Mouse (Mus musculus) adipocyte (in vitro differentiated cells): ENCODE measurements around the gene Atp5j.
A peak's percentile ranks its signal among the peaks of the same experiment; 100 is the strongest.

Source experiments
- DNase-seq: peaks from one replicate; pipeline ENCODE4 v3.0.0-alpha.2; 2016; ENCODE audit warnings: low spot score

The Atp5j gene

DNA sequence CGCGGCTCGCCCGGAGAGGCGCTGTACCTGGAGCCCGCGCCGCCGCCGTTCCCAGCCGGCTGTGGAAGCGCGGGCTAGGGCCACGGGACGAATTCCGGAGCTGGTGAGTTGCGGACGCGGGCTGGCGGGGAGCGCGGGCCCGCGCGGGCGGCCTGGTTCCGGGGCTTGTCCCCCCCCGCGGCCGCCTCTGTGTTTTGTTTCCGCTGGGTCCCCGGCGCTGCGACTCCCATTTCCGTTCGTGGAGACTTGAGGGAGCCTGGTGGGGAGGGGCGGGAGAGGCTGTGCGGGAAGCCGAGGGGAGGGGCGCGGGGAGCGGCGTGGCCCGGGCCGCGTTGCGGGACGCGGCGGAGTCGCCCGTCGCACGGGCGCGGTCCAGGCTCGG lies at the start of gene Atp5j:
Gene Atp5j (minus strand): TSS at position 185 of the 382 bp plus-strand sequence.
- DNase-seq: peak; percentile 82

DNA sequence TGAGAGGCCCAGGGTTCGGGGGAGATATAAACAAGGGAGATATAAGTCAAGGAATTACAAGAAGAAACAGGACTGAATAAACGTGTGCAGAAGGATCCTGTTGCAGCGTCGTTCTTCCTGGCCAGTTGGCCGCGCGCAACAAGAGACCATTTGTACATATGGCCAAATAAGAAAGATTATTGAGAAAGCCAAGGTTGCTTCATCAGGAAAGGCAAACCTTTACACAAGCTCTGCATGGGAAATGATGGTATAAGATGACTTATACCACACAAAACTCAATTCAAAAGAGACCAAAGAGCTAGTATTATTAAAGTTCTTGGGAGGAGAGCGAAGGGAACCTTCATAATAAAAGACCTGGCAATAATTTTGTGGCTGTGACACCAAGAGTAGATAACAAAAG lies 49.1 kb upstream of the Atp5j start:
- DNase-seq: no peak

DNA sequence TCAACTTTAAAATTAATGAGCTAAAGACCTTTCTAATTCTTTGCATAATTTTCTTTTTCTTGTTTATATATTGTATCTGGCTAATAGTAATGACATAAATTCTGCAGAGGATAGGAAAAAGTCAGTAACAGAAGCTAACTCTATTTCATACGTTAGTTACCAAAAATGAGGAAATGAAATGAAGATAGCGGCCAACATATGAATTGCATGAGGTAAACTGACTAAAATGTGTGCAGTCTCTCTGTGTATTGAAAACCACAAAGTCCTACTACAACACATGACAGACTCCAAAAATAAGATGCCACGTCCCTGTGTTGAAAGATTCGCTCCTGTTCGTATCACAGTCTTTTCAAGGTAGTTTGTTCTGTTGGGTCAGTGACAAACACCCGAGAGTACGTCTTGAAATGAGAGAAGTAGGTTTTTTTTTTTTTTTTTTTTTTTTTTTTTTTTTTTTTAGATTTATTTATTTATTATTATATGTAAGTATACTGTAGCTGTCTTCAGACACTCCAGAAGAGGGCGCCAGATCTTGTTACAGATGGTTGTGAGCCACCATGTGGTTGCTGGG lies 46.4 kb upstream of the Atp5j start:
- no peak for DNase-seq

DNA sequence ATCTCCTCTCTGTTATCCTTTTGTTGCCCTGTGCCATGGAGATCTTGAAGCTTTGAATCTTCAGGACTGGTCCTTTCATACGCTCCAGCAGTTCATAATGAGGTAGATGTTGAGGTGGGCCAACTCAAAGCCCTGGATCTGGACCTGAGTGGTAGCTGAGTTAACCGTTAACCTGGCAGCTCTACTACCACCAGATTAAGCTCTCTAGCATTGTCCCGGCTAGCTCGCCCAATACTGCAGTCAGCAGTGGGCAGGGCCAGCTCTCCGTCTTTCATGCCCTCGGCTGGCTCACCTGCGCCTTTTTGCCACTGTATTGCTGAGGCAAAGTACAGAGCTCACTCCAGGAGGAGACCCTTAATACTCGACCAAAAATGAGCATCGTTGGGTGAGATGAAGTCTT lies 45.7 kb upstream of the Atp5j start:
- DNase-seq: no peak

DNA sequence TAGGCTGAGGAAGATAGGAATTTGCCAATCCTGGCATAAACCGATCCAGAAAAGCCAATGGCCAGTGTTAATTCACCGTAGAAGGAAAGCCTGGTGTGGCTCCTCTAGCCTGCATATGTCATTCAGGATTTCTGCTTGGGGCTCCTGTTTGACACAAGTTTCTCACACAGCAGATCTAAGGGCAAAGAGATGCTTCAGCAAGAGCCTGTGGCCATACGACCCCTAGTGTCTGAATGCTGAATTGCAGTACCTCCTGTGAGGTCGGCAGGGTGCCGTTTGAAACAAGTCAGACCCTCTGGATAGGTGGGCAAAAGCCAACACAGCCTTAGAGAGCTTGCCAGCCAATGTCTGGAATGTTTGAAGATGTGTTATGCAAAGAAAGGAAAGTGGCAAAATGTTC lies 43.7 kb upstream of the Atp5j start:
- DNase-seq: peak; percentile 60

DNA sequence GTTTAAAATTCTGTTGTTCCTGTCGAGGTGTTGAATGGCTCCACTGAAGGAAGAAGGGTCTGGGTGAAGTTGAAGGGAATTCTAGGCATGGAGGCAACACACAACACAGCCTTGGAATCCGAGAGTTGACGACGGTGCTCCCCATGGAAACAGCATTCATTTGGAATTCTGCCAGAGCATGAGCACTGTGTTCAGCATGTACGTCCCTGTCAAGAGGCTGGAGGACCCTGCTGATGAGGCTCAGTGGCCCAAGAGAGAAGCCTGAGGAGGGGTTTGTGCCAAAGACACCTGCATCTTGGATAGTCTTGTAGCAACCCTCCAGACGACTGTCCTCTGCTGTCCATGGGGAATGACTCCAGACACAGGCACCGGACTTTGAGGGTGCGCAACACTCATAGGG lies 40.7 kb upstream of the Atp5j start:
- no peak for DNase-seq

DNA sequence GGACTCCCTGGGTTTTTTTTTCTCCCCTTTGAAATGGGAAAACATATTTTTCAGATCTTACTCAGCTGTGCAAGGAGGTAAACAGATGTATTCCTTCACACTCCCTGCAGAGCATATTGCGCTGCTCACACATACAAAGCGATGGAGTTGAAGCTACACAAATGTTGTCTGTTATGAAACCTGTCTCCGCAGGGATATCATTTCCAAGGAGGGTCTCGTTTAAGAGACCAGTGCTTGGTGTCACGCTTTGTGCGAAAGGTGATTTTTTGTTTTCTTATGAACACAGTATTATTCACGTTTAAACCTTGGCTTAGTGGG lies 40.3 kb upstream of the Atp5j start:
- no peak for DNase-seq

DNA sequence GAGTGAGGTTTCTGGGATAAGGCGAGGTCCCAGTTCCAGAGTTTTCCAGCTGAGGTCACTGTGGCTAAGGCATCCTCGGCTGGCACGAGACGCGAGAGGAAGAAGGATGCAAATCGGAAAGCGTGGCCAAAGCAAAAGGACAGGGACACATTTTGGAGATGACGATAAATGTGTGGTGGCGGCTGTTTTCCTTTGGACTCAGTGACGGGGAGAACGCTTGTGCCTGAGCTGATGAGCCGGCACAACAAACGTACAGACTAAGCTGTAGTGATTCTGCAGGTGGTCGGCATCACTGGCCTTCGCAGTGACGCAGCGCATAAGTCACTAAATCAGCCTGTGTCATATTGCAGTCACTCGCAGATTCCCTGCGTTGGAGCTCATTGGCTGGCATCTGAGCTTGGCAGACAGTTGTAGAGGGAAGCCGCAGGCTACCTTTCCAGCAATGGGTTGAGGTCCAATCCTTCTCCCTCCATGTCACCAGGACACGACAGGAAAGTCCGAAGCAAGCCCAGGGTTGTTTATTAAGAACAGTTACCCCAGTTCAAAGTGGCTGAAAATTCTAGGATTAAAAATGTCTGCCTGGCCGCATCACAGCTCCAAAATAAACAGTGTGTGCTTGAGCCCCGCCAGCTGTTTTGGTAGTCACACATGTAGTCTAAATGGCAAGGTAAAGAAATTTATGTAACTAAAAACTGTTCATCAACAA lies 39.7 kb upstream of the Atp5j start:
- no peak for DNase-seq

DNA sequence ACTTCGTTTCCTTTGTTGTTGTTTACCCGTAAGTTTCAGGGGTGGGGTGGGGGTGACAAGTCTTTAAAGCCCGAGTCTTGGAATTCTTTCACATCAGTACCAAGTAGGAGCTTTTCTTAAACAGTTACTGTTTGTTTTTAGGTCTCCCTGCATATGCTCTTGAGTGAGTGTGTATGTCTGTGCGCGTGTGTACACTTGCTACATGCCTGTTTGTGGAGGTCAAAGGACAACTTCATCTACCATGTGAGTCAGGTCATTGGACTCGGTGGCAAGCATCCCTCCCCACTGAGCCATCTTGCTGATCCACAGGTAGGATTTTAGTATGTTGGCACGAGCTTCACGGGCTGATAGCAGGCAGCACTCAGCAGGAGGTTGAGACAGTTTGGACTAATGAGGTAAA lies 38.4 kb upstream of the Atp5j start:
- no peak for DNase-seq

DNA sequence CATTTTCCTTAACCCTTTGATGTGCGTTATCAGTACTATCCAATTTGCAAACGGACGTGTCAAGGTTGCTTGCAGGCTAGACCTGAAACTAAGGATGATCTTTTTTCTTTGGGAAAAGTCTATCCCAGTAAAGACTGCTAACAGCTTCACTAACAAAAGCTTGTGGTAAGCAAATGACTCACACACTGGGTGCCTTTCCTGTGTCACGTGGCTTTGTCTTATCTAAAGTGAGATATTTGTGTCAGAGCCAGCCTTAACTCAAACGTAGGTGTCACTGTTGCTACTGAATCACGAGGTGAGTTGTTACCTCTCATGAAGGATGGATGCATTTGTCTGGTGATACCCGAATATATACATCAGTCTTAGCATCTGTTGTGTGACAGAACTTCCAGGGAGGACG lies 29.2 kb upstream of the Atp5j start:
- no peak for DNase-seq

DNA sequence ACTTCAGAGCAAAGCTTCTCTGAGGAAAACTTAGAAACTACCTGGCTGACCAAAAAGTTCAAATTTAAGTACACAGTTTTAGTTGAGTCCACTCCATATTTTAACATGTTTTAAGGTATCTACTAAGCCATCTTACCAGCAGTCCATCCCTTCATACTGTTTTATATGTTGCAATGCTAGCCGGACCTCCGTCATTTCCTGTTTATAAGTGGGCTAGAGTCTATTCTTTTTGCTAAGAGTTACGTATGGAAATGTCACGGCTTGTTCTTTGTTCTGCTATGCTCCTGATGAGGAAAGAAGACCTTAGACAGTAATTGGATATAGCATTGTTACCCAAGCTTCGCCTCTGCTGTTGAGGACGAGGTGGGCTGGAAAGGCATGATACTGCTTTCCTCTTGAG lies 18.1 kb upstream of the Atp5j start:
- DNase-seq: no peak

DNA sequence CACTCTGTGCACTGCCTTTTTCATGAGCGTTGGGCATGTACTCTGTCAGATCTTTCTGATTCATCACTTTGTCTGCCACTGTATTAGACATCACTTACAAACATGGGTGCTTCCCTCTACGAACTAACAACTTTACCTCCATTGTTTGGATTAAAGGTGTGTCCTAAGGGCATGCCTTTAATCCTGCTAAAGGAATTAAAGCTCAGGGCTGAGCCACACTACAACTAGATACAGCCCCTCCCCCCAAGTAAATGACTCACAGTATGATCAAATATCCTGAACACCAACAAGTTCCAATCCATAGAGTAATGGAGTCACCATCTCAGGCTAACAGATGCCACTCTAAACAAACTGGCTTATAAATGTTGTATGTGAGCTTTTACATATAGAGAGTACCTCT lies 3.2 kb upstream of the Atp5j start:
- DNase-seq: no peak

DNA sequence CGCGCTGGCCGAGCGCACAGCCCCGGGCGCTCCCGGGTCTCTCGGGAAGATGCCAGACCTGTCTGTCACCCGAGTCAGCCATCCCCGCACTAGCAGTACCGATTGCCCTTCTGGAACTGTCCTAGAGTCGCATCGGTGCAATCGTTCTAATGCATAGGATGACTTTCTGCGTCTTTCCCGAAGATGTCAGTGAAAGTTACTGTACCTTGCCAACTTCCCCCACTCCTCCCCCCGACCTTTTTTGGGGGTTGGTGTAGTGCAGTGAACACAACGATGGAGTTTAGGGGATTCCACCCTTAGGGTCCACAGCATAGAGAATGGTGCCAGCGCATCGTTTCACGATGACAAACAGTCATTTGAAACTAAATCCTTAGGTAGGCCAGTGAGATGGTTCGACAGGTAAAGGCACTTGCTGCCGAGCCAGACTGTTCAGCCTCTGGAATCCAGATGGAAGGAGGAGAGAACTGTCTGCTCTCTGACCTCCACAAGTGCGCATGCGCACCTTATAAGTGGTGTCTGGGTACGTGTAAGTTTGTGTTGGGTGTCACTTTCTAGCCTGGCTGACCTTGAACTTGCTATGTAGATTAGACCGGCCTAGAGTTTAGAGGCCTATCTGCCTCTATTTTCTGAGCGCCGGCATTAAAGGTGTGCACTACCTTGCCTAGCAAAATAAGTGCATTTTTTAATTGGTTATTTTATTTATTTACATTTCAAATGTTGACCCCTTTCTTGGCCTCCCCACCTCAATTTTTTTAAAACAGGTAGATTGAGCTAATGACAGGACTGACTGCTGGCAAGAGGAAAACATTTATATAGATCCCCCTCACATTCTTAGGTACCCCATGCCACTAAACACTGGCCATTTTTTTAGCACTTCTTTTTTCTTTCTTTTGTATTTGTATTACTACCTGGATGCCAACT lies 658 bp upstream of the Atp5j start:
- peak; percentile 88 for DNase-seq

DNA sequence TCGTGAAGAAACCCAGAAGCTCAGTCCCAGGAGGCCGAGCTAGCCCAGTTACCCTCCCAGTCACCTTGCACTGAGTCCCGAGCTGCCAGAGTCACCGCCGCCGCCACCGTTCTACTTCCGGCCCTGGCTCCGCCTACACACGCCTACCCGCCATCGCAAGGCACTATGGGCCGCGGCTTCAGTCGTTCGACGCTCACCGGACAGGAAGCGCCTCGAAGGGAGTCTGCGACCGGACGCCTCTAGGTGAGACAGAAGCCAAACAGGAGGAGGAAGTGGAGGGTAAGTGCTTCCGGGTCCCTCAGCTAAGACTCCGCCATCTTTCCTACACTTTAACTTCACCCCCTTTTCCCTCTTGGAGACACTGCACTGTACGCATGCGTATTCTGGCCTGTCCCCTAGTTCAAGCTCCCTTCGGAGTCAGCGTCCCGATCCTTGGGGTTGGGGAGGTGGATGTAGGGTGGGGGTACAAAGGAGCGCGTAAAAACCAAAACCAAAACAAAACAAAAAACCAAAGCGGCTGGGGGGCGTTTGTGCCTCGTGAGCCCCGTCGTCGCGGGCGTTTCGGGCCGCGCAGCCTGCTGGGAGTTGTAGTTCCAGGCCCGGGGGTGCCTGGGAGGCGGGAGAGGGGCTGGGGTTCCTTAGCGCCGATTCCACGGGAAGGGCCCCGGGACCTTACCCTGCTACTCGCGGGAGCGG lies 532 bp downstream of the Atp5j start, which contains the start of gene Gabpa:
Gene Gabpa (plus strand): TSS at position 181 of the 696 bp plus-strand sequence.
- DNase-seq: peak; percentile 99

DNA sequence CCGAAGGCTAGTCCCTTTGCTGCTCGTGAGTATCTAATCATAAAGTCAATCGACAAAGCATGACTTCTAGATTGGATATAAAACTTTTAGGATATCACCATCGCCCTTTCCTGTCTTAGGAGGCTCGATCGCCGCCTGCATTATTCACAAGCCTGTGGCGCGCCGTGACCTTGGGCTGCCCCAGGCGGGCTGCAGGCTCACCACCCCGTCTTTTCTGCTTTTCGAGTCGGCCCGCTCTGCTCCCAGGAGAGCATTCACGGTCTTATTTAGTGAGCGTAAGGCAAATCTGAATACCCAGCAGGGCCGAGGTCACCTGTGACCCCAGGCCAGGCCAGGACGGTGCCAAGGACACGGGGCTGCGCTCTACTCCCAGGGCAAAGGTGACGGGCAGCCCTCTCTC lies 1.1 kb downstream of the Atp5j start:
- no peak for DNase-seq

DNA sequence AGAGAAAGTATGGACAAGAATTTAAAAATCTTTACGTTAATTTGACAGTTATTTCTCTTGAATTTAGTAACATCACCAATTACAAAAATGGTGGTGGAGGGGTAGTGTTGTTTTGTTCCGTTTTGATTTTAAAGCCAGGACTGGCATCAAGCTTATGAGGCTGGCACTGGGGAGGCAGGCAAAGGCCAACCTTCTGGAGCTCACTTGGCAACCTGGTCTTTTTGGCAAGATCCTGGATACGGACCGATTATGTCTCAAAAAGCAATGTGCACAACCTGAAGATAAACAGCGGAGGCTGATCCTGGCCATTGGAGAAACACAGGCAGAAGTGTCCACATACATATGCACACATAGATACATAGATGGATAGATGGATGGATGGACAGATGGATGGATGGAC lies 2.7 kb downstream of the Atp5j start:
- DNase-seq: peak; percentile 35

DNA sequence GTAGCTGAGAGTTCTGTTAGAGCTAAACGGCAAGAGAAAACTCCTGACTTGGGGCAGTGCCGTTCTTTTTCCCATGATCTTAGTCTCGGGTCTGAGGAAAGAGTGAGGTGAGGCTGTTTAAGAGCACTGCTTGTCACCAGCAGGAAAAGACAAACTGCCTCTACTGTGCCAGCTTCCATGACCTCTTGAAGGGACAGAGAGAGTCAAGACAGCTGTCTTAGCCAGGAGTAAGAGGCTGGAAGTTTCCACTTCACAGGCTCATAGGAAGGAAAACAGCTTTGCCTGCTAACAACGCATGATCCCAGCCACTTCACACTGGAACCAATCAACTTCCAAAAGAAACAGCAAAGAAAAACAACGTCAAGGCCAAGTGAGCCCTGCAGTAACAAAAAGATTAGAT lies 3.7 kb downstream of the Atp5j start:
- peak; percentile 55 for DNase-seq

DNA sequence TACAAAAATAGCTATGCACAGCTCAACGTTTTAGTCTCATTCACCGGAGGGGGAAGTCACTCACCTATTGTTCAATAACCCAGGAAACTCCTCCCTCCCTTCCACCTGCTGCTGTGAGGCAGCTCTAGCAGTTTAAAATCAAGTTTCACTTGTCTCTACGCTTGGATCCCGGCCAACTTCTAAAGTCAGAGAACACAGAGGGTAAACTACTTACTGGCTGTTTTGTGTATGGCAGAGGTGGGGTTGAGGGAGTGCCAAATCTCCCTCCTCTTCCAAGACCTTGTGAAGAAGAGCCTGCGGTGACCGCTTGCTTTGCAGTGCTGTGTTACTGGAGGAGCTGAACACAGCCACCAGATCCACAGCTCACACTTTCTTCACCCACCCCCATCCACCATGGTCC lies 10.4 kb downstream of the Atp5j start:
- DNase-seq: peak; percentile 31

DNA sequence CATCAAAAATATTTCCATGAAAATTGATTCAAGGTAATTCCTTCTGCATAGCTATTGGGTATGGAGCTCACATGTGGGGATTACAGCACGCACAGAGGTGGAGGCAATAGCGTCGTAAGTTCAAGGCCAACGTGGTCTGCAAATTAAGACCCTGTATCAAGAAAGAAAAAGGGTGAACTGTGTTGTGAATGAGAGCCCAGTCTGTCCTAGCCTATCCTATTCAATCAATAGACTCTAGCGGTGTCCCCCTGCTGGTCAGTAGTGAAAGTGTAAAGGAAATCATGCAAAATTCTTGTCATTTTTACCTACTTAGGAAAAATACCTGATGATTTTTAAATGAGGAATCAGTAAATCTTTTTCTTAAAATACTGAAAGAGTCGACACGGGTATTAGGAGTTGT lies 18.0 kb downstream of the Atp5j start:
- peak; percentile 65 for DNase-seq

DNA sequence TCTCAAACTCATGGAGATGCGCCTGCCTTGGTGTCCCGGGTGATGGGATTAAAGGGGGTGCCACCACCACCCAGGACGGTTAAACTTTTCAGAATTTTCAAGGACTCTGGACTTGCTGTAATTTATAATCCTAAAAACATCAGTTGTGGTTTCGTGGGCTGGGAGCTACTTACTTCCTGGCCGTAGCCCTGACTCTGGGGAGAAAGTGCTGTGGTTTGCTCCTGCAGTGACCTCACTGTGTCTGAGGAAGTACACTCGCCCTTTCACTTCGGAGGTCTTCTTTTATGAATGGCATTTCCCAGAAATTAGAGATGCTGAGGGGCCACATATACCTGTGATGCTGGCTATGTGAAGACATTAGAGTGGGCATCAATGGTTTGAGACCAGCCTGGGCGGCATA lies 20.9 kb downstream of the Atp5j start:
- DNase-seq: no peak

DNA sequence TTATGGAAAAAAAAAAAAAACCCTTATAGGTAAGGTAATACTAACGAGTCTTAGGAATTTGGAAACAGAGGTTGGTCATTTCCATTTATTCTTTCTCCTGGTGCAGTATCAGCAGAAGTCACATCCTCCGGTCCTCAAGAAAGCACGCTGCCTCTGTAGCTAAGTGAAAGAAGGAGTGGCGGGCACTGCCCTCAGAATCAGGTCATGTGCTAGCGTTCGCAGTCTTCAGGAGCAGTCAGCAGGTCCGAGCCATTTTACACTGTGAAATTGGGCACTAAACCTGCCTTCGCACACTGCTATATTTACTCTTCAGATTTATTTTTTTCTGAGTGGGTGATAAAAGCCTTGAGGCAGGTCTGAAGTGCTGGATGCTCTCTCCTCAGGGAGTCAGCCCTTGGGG lies 21.6 kb downstream of the Atp5j start:
- no peak for DNase-seq

DNA sequence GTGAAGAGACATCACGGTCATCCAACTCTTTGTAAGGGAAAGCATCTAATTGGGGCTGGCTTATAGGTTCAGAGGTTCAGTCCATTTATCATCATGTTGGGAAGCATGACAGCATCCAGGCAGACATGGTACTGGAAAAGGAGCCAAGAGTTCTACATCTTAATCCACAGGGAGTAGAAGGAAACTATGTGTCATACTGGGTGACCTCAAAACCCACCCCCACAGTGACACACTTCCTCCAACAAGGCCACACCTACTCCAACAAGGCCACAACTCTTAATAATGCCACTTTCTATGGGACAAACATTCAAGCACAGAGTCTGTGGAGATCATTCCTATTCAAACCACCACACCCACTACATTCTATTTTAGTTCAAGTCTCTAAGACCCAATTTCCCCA lies 25.2 kb downstream of the Atp5j start:
- DNase-seq: no peak

DNA sequence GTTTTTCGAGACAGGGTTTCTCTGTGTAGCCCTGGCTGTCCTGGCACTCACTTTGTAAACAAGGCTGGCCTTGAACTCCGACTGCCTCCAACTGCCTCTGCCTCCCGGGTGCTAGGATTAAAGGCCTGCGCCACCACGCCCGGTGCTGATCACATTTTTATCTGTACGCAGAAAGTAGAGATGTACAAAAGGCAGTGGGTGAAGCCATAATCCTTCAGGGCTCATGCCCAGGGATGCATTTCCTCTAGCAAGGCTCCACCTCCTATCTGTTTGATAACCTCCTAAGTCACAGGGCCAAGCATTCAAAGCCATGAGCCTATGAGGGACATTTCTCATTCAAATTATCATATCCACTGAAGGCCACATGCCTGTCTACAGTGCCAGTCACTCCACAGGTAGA lies 27.6 kb downstream of the Atp5j start:
- DNase-seq: no peak
